Mouse (Mus musculus) CH12.LX (cell line): ENCODE measurements at regions not wholly inside any gene's neighbourhood (a gene's known extent, or its start where the extent isn't known, plus 50 kb on each side); places are given as distances from the start of the nearest gene placed in this dataset.

Experiments
- DNase-seq: peaks from one replicate; pipeline ENCODE4 v3.0.0-alpha.2; 2013; ENCODE audit errors: extremely low read depth
- H3K27ac ChIP-seq: 2 replicates; pipeline ENCODE4 v1.5.1; 2012; ENCODE audit warnings: low read depth, mild to moderate bottlenecking, control low read depth, moderate library complexity; ENCODE audit not compliant: insufficient read depth
- H3K27me3 ChIP-seq: replicated peaks from 2 replicates; pipeline ENCODE3; 2012; ENCODE audit warnings: inconsistent platforms
- H3K36me3 ChIP-seq, 2 experiments: replicated peaks in 1 of 2; 2 replicates each; pipeline versions ENCODE3 to v1.6.1; 2012; ENCODE audit warnings: inconsistent platforms in 1 of 2, low read length in 1 of 2, mild to moderate bottlenecking in 1 of 2, mixed read lengths in 1 of 2, moderate library complexity in 1 of 2; ENCODE audit not compliant: control insufficient read depth in 1 of 2, insufficient read depth in 1 of 2
- H3K4me1 ChIP-seq, 2 experiments: 2 replicates each; pipeline ENCODE4 v1.6.1; 2012; ENCODE audit warnings: inconsistent platforms in 1 of 2, moderate library complexity in 1 of 2; ENCODE audit not compliant: insufficient read depth in 2 of 2, control insufficient read depth in 1 of 2
- H3K4me2 ChIP-seq: 2 replicates; pipeline ENCODE4 v1.6.1; 2012; ENCODE audit warnings: low read depth, mild to moderate bottlenecking, control low read depth; ENCODE audit not compliant: poor library complexity, insufficient read depth, severe bottlenecking
- H3K4me3 ChIP-seq, 3 experiments: fragments of 150-350 bp in 1 of 3; sonication (generic) in 1 of 3; replicated peaks in 1 of 3; 2 replicates each; pipeline versions ENCODE3 to v1.5.1; 2011 to 2012; ENCODE audit warnings: low read depth in 2 of 3, low read length in 2 of 3, mild to moderate bottlenecking in 2 of 3, moderate library complexity in 2 of 3, control low read depth in 1 of 3, improper control_type of control experiment in 1 of 3, inconsistent platforms in 1 of 3, mixed read lengths in 1 of 3; ENCODE audit not compliant: poor library complexity in 1 of 3
- H3K79me2 ChIP-seq: replicated peaks from 2 replicates; pipeline ENCODE4 v1.6.1; 2012; ENCODE audit warnings: mild to moderate bottlenecking, moderate library complexity; ENCODE audit not compliant: control insufficient read depth, poor library complexity, insufficient read depth, severe bottlenecking; ENCODE audit errors: extremely low read depth
- H3K9ac ChIP-seq: 2 replicates; pipeline ENCODE4 v1.6.1; 2012; ENCODE audit warnings: low read depth, mild to moderate bottlenecking, control low read depth, moderate library complexity; ENCODE audit not compliant: insufficient read depth
- H3K9me3 ChIP-seq: replicated peaks from 2 replicates; pipeline ENCODE3; 2012; ENCODE audit warnings: low read length, inconsistent platforms, mixed read lengths
- CHD1 ChIP-seq: IDR thresholded peaks from 2 replicates; pipeline ENCODE4 v1.6.1; 2012; ENCODE audit warnings: low read depth, low read length, improper control_type of control experiment, inconsistent platforms
- E2F4 ChIP-seq: IDR thresholded peaks from 2 replicates; pipeline ENCODE4 v1.6.1; 2011; ENCODE audit warnings: low read depth, low read length, improper control_type of control experiment; ENCODE audit not compliant: insufficient replicate concordance
- ETS1 ChIP-seq: conservative IDR thresholded peaks from 2 replicates; pipeline ENCODE4 v1.6.1; 2012; ENCODE audit warnings: low read depth, mild to moderate bottlenecking, inconsistent platforms, low read length, improper control_type of control experiment, moderate library complexity
- IRF4 ChIP-seq: IDR thresholded peaks from 2 replicates; pipeline ENCODE4 v1.6.1; 2014; ENCODE audit warnings: low read depth, mild to moderate bottlenecking, inconsistent platforms, low read length, improper control_type of control experiment
- JUN ChIP-seq: IDR thresholded peaks from 2 replicates; pipeline ENCODE4 v1.6.1; 2011; ENCODE audit warnings: low read depth, mild to moderate bottlenecking, low read length, improper control_type of control experiment, moderate library complexity; ENCODE audit not compliant: insufficient read depth
- MAFK ChIP-seq: IDR thresholded peaks from 2 replicates; pipeline ENCODE4 v1.6.1; 2011; ENCODE audit warnings: low read length, improper control_type of control experiment; ENCODE audit not compliant: insufficient replicate concordance
- MAZ ChIP-seq: IDR thresholded peaks from 2 replicates; pipeline ENCODE4 v1.6.1; 2012; ENCODE audit warnings: low read depth, mild to moderate bottlenecking, inconsistent platforms, low read length, improper control_type of control experiment, moderate library complexity
- MEF2A ChIP-seq: IDR thresholded peaks from 2 replicates; pipeline ENCODE4 v1.6.1; 2014; ENCODE audit warnings: low read depth, mild to moderate bottlenecking, inconsistent platforms, low read length, improper control_type of control experiment, borderline replicate concordance
- MXI1 ChIP-seq: IDR thresholded peaks from 2 replicates; pipeline ENCODE4 v1.6.1; 2011; ENCODE audit warnings: mild to moderate bottlenecking, low read depth, low read length, improper control_type of control experiment
- MYC ChIP-seq: IDR thresholded peaks from 2 replicates; pipeline ENCODE4 v1.6.1; 2011; ENCODE audit warnings: low read depth, mild to moderate bottlenecking, improper control_type of control experiment, low read length
- NELFE ChIP-seq: IDR thresholded peaks from 2 replicates; pipeline ENCODE4 v1.6.1; 2011; ENCODE audit warnings: low read depth, low read length, improper control_type of control experiment
- NRF1 ChIP-seq: IDR thresholded peaks from 2 replicates; pipeline ENCODE4 v1.6.1; 2014; ENCODE audit warnings: low read depth, mild to moderate bottlenecking, inconsistent platforms, low read length, improper control_type of control experiment, moderate library complexity
- POLR2AphosphoS2 ChIP-seq: IDR thresholded peaks from 2 replicates; pipeline ENCODE4 v1.6.1; 2011; ENCODE audit warnings: low read depth, low read length, improper control_type of control experiment
- RCOR1 ChIP-seq: conservative IDR thresholded peaks from 2 replicates; pipeline ENCODE4 v1.6.1; 2012; ENCODE audit warnings: low read depth, mild to moderate bottlenecking, inconsistent platforms, low read length, improper control_type of control experiment
- SIN3A ChIP-seq: IDR thresholded peaks from 2 replicates; pipeline ENCODE4 v1.6.1; 2012; ENCODE audit warnings: low read length, improper control_type of control experiment, inconsistent platforms
- TCF12 ChIP-seq: IDR thresholded peaks from 2 replicates; pipeline ENCODE4 v1.6.1; 2014; ENCODE audit warnings: low read depth, mild to moderate bottlenecking, inconsistent platforms, low read length, improper control_type of control experiment
- ZC3H11A ChIP-seq: IDR thresholded peaks from 2 replicates; pipeline ENCODE4 v1.6.1; 2012; ENCODE audit warnings: low read depth, mild to moderate bottlenecking, inconsistent platforms, low read length, improper control_type of control experiment
- ZNF384 ChIP-seq: IDR thresholded peaks from 2 replicates; pipeline ENCODE4 v1.6.1; 2012; ENCODE audit warnings: low read depth, low read length, improper control_type of control experiment, inconsistent platforms
- dilution Hi-C: fragments of 300-500 bp; cut with MboI; formaldehyde crosslinking; loops from 2 replicates; pipeline ENCODE4 v1.14.3; 2020; ENCODE audit warnings: low sequenced_read_pairs; ENCODE audit not compliant: extremely low pct_unique_long_range_greater_than_20kb, extremely low pct_ligation_motif_present
- in situ Hi-C: fragments of 300-500 bp; cut with MboI; formaldehyde crosslinking; loops from 3 replicates; pipeline ENCODE4 v1.14.3; 2019; ENCODE audit warnings: low sequenced_read_pairs, low pct_ligation_motif_present, low pct_unique_long_range_greater_than_20kb, mixed read lengths

DNA sequence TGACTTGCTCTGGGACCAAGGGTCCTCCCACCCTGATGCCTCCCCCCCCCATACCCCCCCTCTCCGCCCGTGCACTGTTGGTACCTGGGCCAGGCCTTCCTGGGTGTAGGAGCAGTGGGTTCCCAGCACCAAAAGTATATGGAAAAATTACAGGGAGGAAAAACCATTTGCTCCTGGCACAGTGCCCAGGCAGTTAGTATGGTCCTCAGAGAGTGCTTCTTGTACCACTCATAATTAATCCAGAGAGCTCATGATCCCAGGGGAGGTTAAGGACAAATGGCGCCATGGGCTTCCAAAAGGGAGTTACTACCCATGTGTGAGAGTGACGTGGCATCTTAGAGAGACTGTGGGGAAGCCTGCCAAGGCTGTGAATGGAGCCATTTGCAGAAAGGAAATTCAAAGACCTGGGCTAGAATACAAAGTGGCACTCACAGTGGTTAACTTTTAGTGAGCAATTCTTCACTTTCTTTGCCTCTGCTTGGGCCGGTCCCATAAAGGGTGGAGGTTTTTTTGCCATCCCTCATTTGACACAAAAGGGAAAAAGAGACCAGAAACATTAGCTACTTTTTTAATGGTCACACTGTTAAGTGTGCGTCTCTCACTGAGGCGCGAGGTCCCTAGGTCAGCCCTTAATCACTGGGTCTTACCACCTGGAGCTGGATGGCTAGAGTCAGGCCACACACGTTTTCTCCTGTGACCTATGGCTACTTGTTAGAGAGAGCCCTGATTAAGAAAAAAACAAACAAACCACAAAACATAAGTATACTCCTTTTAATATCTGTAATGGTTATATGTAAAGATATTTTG lies 120.7 kb upstream of the Bmper start:
- Histone ChIP-seq H3K4me2 (no peak overlapping the region), H3K27ac (no peak overlapping the region), H3K9me3 (no peaks in the 10 kb centered on the region), H3K4me3 (no peak overlapping the region), H3K79me2 (no peaks in the 10 kb centered on the region), H3K36me3 (no peaks in the 10 kb centered on the region), H3K27me3 (no peaks in the 10 kb centered on the region), H3K9ac (no peak overlapping the region), H3K4me1 (no peaks in the 10 kb centered on the region)
- dilution Hi-C loops (no loop called here), in situ Hi-C loops (no loop called here)
- no peak for DNase-seq
- no peak for TF ChIP-seq CHD1
- no peak for TF ChIP-seq MAFK
- TF ChIP-seq MEF2A = no peak
- TF ChIP-seq ETS1 = no peak
- TF ChIP-seq NELFE = no peak
- no peak for TF ChIP-seq IRF4
- TF ChIP-seq E2F4 = no peak
- no peak for TF ChIP-seq MAZ
- TF ChIP-seq NRF1 = no peak
- no peak for TF ChIP-seq MXI1
- no peak for TF ChIP-seq ZC3H11A
- TF ChIP-seq ZNF384 = no peak
- TF ChIP-seq POLR2AphosphoS2 = no peak

DNA sequence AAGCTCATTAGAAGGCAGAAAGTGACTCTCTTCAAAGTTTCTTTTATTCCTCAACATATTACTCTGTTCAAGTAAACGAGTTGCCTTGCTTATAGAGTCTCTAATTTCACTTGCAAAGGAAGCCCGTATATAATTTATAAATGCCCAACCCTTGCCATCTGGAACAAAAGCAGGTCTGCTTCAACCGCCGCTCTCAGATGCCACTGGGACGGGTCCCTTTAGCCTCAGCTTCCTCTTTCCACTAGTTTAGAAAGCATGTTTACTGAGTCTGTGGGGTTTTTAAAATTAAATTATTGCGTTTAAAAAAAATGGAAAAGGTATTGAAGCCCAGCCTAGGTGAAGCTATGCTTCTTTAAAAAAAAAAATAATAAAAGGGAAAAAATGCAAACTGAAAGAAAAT lies 111.4 kb upstream of the Bmper start:
- H3K9ac ChIP-seq = no peak overlapping the region
- dilution Hi-C loops (no loop called here), in situ Hi-C loops (no loop called here)
- H3K27ac ChIP-seq = no peak overlapping the region
- no peak overlapping the region for H3K4me3 ChIP-seq
- peaks cover 0 to 55% of the 10 kb centered on the region in 2 experiments; a peak in 2 of 4 replicates for H3K4me1 ChIP-seq
- no peaks in the 10 kb centered on the region for H3K9me3 ChIP-seq
- DNase-seq = peak; percentile 64
- peak overlapping the region; percentile 44; the same call in 1 of the 2 replicates for H3K4me2 ChIP-seq
- H3K79me2 ChIP-seq = no peaks in the 10 kb centered on the region
- H3K27me3 ChIP-seq = no peaks in the 10 kb centered on the region
- TF ChIP-seq POLR2AphosphoS2 (no peak), JUN (no peak), RCOR1 (no peak), ZNF384 (peak; percentile 74), MYC (no peak), SIN3A (no peak), TCF12 (0 out of 2 replicates have a peak, but pooled peaks have one; percentile 16), CHD1 (peak; percentile 52; the same call in 1 of the 2 replicates), NRF1 (no peak)
- TF ChIP-seq, all 38 proteins: peak for 3
- H3K36me3 ChIP-seq = no peaks in the 10 kb centered on the region
